Mouse (Mus musculus): Measurements from ENCODE around the gene Slco1a6. TPM values are rescaled to one million over a fixed set of nuclear protein-coding genes. Genes with fewer than 3 reads are reported as not detected.
"Not testable (repeated sequence)": the region's sequence is repeated elsewhere in the genome, so short reads cannot be mapped to it uniquely, and the experiment has no call there.

The Slco1a6 gene
- polyA plus RNA-seq, 1 experiment from 2014 or later: not detected

GRCm38 (mm10) chr6:142058281-142058680, 150.0 kb downstream of the Slco1a6 start:
- H3K36me3 ChIP-seq (ENCODE audit: control insufficient read depth, insufficient read depth, low read length); DNase-seq (ENCODE audit: low spot score); H3K9me3 ChIP-seq (ENCODE audit: control insufficient read depth, low read length); H3K27ac ChIP-seq (ENCODE audit: low read depth, low read length); H3K4me1 ChIP-seq (replicated peaks; ENCODE audit: control insufficient read depth, insufficient read depth, low read length); H3K4me2 ChIP-seq; H3K4me3 ChIP-seq (ENCODE audit: low read depth, low read length); H3K9ac ChIP-seq (ENCODE audit: low read depth, low read length); ATAC-seq (replicated peaks; ENCODE audit: low FRiP score); H3K27me3 ChIP-seq (replicated peaks; ENCODE audit: control insufficient read depth, insufficient read depth, low read length): not testable (repeated sequence)
- 71% methylated on average over 3 of the region's 3 CpGs for WGBS

- ATAC-seq (replicated peaks; ENCODE audit: low FRiP score) (no peak), DNase-seq (ENCODE audit: low spot score) (no peak)
- H3K4me2 ChIP-seq: no peak overlapping the region
- H3K9me3 ChIP-seq (ENCODE audit: control insufficient read depth, low read length): peaks cover 3% of the 10 kb centered on the region; the same call in 1 of the 2 replicates
- no peak overlapping the region for H3K9ac ChIP-seq (ENCODE audit: low read depth, low read length)
- 76% methylated on average over 1 of the region's 1 CpGs for WGBS
- no peaks in the 10 kb centered on the region for H3K4me1 ChIP-seq (replicated peaks; ENCODE audit: control insufficient read depth, insufficient read depth, low read length)
- no peak overlapping the region for H3K4me3 ChIP-seq (ENCODE audit: low read depth, low read length)
- H3K27me3 ChIP-seq (replicated peaks; ENCODE audit: control insufficient read depth, insufficient read depth, low read length): no peaks in the 10 kb centered on the region
- no peak overlapping the region for H3K27ac ChIP-seq (ENCODE audit: low read depth, low read length)
- H3K36me3 ChIP-seq (ENCODE audit: control insufficient read depth, insufficient read depth, low read length): no peaks in the 10 kb centered on the region
Measured at GRCm38 (mm10) chr6:142047689-142048088, 160.6 kb downstream of the Slco1a6 start.

- no peaks in the 10 kb centered on the region for H3K36me3 ChIP-seq (ENCODE audit: control insufficient read depth, insufficient read depth, low read length)
- no peak overlapping the region for H3K4me2 ChIP-seq
- H3K4me1 ChIP-seq (replicated peaks; ENCODE audit: control insufficient read depth, insufficient read depth, low read length): no peaks in the 10 kb centered on the region
- 86% methylated on average over 2 of the region's 2 CpGs for WGBS
- H3K9ac ChIP-seq (ENCODE audit: low read depth, low read length): no peak overlapping the region
- no peak for DNase-seq (ENCODE audit: low spot score)
- no peak overlapping the region for H3K27ac ChIP-seq (ENCODE audit: low read depth, low read length)
- no peak overlapping the region for H3K4me3 ChIP-seq (ENCODE audit: low read depth, low read length)
- no peak for ATAC-seq (replicated peaks; ENCODE audit: low FRiP score)
- H3K27me3 ChIP-seq (replicated peaks; ENCODE audit: control insufficient read depth, insufficient read depth, low read length): no peaks in the 10 kb centered on the region
- H3K9me3 ChIP-seq (ENCODE audit: control insufficient read depth, low read length): peaks cover 3% of the 10 kb centered on the region; the same call in 1 of the 2 replicates
Measured at GRCm38 (mm10) chr6:142045746-142046145, 162.6 kb downstream of the Slco1a6 start.

- DNase-seq (ENCODE audit: low spot score): no peak
- Histone ChIP-seq H3K27me3 (replicated peaks; ENCODE audit: control insufficient read depth, insufficient read depth, low read length) (no peaks in the 10 kb centered on the region), H3K9me3 (ENCODE audit: control insufficient read depth, low read length) (no peaks in the 10 kb centered on the region; the same call in 1 of the 2 replicates), H3K9ac (ENCODE audit: low read depth, low read length) (no peak overlapping the region), H3K4me3 (ENCODE audit: low read depth, low read length) (no peak overlapping the region), H3K36me3 (ENCODE audit: control insufficient read depth, insufficient read depth, low read length) (no peaks in the 10 kb centered on the region), H3K4me1 (replicated peaks; ENCODE audit: control insufficient read depth, insufficient read depth, low read length) (no peaks in the 10 kb centered on the region), H3K4me2 (no peak overlapping the region), H3K27ac (ENCODE audit: low read depth, low read length) (no peak overlapping the region)
- WGBS: 94% methylated on average over 3 of the region's 3 CpGs
- no peak for ATAC-seq (replicated peaks; ENCODE audit: low FRiP score)
Measured at GRCm38 (mm10) chr6:142041896-142042295, 166.4 kb downstream of the Slco1a6 start.

GRCm38 (mm10) chr6:142040306-142041175, 167.8 kb downstream of the Slco1a6 start:
- no peak overlapping the region for H3K4me3 ChIP-seq (ENCODE audit: low read depth, low read length)
- H3K4me2 ChIP-seq: no peak overlapping the region
- no peaks in the 10 kb centered on the region for H3K27me3 ChIP-seq (replicated peaks; ENCODE audit: control insufficient read depth, insufficient read depth, low read length)
- peak; percentile 13; the same call in 1 of the 2 replicates for ATAC-seq (replicated peaks; ENCODE audit: low FRiP score)
- H3K4me1 ChIP-seq (replicated peaks; ENCODE audit: control insufficient read depth, insufficient read depth, low read length): no peaks in the 10 kb centered on the region
- no peaks in the 10 kb centered on the region; the same call in 1 of the 2 replicates for H3K9me3 ChIP-seq (ENCODE audit: control insufficient read depth, low read length)
- no peak overlapping the region for H3K9ac ChIP-seq (ENCODE audit: low read depth, low read length)
- DNase-seq (ENCODE audit: low spot score): no peak
- H3K27ac ChIP-seq (ENCODE audit: low read depth, low read length): no peak overlapping the region
- no peaks in the 10 kb centered on the region for H3K36me3 ChIP-seq (ENCODE audit: control insufficient read depth, insufficient read depth, low read length)
- WGBS: 49% methylated on average over 16 of the region's 16 CpGs

DNA sequence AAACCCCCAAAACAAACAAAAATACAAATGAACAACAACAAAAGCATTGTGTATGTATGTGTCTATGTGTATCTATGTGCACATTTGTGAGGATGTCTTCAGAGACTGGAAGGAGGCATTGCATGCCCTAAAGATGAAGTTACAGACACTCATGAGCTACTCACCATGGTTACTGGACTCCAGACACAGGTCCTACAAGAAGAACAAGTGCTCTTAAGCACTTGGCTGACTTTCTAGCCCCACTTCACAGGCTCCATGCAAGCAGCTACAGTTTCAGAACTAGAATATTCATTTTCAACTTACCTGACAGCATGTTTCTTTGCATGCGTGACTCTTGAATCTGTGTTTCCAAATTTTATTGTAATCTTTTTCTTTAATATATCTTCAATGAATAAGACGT, 172.6 kb downstream of the Slco1a6 start:
- DNase-seq (ENCODE audit: low spot score) (no peak), ATAC-seq (replicated peaks; ENCODE audit: low FRiP score) (no peak)
- H3K27ac ChIP-seq (ENCODE audit: low read depth, low read length): no peak overlapping the region
- no peak overlapping the region for H3K9ac ChIP-seq (ENCODE audit: low read depth, low read length)
- no peaks in the 10 kb centered on the region for H3K9me3 ChIP-seq (ENCODE audit: control insufficient read depth, low read length)
- no peaks in the 10 kb centered on the region for H3K4me1 ChIP-seq (replicated peaks; ENCODE audit: control insufficient read depth, insufficient read depth, low read length)
- 66% methylated on average over 2 of the region's 2 CpGs for WGBS
- H3K4me3 ChIP-seq (ENCODE audit: low read depth, low read length): no peak overlapping the region
- H3K4me2 ChIP-seq: no peak overlapping the region
- no peaks in the 10 kb centered on the region for H3K27me3 ChIP-seq (replicated peaks; ENCODE audit: control insufficient read depth, insufficient read depth, low read length)
- no peaks in the 10 kb centered on the region for H3K36me3 ChIP-seq (ENCODE audit: control insufficient read depth, insufficient read depth, low read length)

Other genes starting within 250 kb of the Slco1a6 start
- gene Gm6614, start 197.1 kb downstream of the Slco1a6 start, polyA plus RNA-seq (2014; fragmentation: Nextera tagmentation; extraction: Ambion mirVana): not detected in 2 replicates
- gene Iapp, start 89.9 kb upstream of the Slco1a6 start, polyA plus RNA-seq (2014; fragmentation: Nextera tagmentation; extraction: Ambion mirVana): 0.22 TPM in 1 of 2 replicates, not detected in the other
- gene Slco1a5, start 114.5 kb upstream of the Slco1a6 start, polyA plus RNA-seq (2014; fragmentation: Nextera tagmentation; extraction: Ambion mirVana): not detected in 2 replicates
- 12.3 and 14.1 TPM in 2 replicates for gene Pyroxd1, start 137.1 kb upstream of the Slco1a6 start, polyA plus RNA-seq (2014; fragmentation: Nextera tagmentation; extraction: Ambion mirVana)
- 33.5 and 37.7 TPM in 2 replicates for gene Recql, start 178.6 kb upstream of the Slco1a6 start, polyA plus RNA-seq (2014; fragmentation: Nextera tagmentation; extraction: Ambion mirVana)
- 80.6 and 86.5 TPM in 2 replicates for gene Golt1b, start 178.7 kb upstream of the Slco1a6 start, polyA plus RNA-seq (2014; fragmentation: Nextera tagmentation; extraction: Ambion mirVana)
- 0.26 and 0.29 TPM in 2 replicates for gene Spx, start 204.9 kb upstream of the Slco1a6 start, polyA plus RNA-seq (2014; fragmentation: Nextera tagmentation; extraction: Ambion mirVana)

Data from liver, embryonic 11.5 days (tissue).